Mouse (Mus musculus): ENCODE measurements around the gene P2ry13.

Gene P2ry13

GRCm38 (mm10) chr3:59210727-59211126, at the start of gene P2ry13:
Gene P2ry13 (minus strand): TSS chr3:59210882.
- no peak for DNase-seq (ENCODE audit: low spot score in 2 of 2)

GRCm38 (mm10) chr3:59257740-59258664, 47.3 kb upstream of the P2ry13 start:
- no peak for DNase-seq (ENCODE audit: low spot score in 2 of 2)

- DNase-seq (ENCODE audit: low spot score in 2 of 2): no peak
Observed at GRCm38 (mm10) chr3:59250454-59250853, 39.8 kb upstream of the P2ry13 start.

GRCm38 (mm10) chr3:59248031-59248430, 37.3 kb upstream of the P2ry13 start:
- DNase-seq (ENCODE audit: low spot score in 2 of 2): no peak

- DNase-seq (ENCODE audit: low spot score in 2 of 2): no peak
Observed at GRCm38 (mm10) chr3:59243384-59243783, 32.7 kb upstream of the P2ry13 start.

- DNase-seq (ENCODE audit: low spot score in 2 of 2): no peak
Observed at GRCm38 (mm10) chr3:59234878-59235277, 24.2 kb upstream of the P2ry13 start.

- DNase-seq (ENCODE audit: low spot score in 2 of 2): no peak
Observed at GRCm38 (mm10) chr3:59230912-59231311, 20.2 kb upstream of the P2ry13 start.

- no peak for DNase-seq (ENCODE audit: low spot score in 2 of 2)
Observed at GRCm38 (mm10) chr3:59228730-59229551, 18.3 kb upstream of the P2ry13 start.

- DNase-seq (ENCODE audit: low spot score in 2 of 2): no peak
Observed at GRCm38 (mm10) chr3:59227696-59228095, 17.0 kb upstream of the P2ry13 start.

GRCm38 (mm10) chr3:59225411-59225810, 14.7 kb upstream of the P2ry13 start:
- DNase-seq (ENCODE audit: low spot score in 2 of 2): no peak

- DNase-seq (ENCODE audit: low spot score in 2 of 2): no peak
Observed at GRCm38 (mm10) chr3:59222303-59222702, 11.6 kb upstream of the P2ry13 start.

- no peak for DNase-seq (ENCODE audit: low spot score in 2 of 2)
Observed at GRCm38 (mm10) chr3:59219326-59219725, 8.6 kb upstream of the P2ry13 start.

GRCm38 (mm10) chr3:59217211-59217610, 6.5 kb upstream of the P2ry13 start:
- DNase-seq (ENCODE audit: low spot score in 2 of 2): no peak

GRCm38 (mm10) chr3:59212404-59212803, 1.7 kb upstream of the P2ry13 start:
- DNase-seq (ENCODE audit: low spot score in 2 of 2): no peak

GRCm38 (mm10) chr3:59211784-59212183, 1.1 kb upstream of the P2ry13 start:
- DNase-seq (ENCODE audit: low spot score in 2 of 2): no peak

GRCm38 (mm10) chr3:59210089-59210488, 593 bp downstream of the P2ry13 start:
- DNase-seq (ENCODE audit: low spot score in 2 of 2): no peak

- DNase-seq (ENCODE audit: low spot score in 2 of 2): no peak
Observed at GRCm38 (mm10) chr3:59208650-59209548, 1.8 kb downstream of the P2ry13 start.

GRCm38 (mm10) chr3:59205941-59206340, 4.7 kb downstream of the P2ry13 start:
- no peak for DNase-seq (ENCODE audit: low spot score in 2 of 2)

GRCm38 (mm10) chr3:59204719-59205503, 5.8 kb downstream of the P2ry13 start:
- no peak for DNase-seq (ENCODE audit: low spot score in 2 of 2)

GRCm38 (mm10) chr3:59203802-59204520, 6.7 kb downstream of the P2ry13 start:
- no peak for DNase-seq (ENCODE audit: low spot score in 2 of 2)
